Mouse (Mus musculus) liver, embryonic 14.5 days (tissue): ENCODE data around the gene M6pr.

Source experiments
- CTCF ChIP-seq: IDR thresholded peaks from 2 replicates; pipeline ENCODE4 v1.5.1; 2016; ENCODE audit warnings: antibody characterized with exemption, low read depth, control low read depth
- EP300 ChIP-seq: IDR thresholded peaks from 2 replicates; pipeline ENCODE4 v1.6.1; 2016; ENCODE audit warnings: antibody characterized with exemption, low read depth

DNA sequence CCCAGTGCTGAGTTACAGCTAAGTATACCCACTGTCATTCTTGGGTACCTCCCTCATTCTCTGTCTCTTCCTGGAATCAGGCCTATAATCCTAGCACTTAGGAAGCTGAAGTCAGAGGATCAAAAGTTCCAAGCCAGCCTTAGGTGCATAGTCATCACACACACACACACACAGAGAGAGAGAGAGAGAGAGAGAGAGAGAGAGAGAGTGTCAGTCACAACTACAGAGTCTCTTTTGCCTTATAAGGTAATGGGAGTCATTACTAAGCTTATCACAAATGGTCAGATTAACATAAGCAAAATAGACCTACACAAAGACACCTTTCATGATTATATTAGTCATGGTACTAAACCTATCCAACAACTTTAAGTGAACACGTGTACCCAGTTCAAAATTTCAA, 19.2 kb upstream of the M6pr start:
- TF ChIP-seq CTCF (no peak), EP300 (no peak)
